Mouse (Mus musculus): Measurements from ENCODE around the gene Prdm16. TPM values are rescaled to one million over a fixed set of nuclear protein-coding genes. Genes with fewer than 3 reads are reported as not detected.

Gene Prdm16
- total RNA-seq, 2 experiments from 2014 or later = 20.7 to 22.2 TPM

DNA sequence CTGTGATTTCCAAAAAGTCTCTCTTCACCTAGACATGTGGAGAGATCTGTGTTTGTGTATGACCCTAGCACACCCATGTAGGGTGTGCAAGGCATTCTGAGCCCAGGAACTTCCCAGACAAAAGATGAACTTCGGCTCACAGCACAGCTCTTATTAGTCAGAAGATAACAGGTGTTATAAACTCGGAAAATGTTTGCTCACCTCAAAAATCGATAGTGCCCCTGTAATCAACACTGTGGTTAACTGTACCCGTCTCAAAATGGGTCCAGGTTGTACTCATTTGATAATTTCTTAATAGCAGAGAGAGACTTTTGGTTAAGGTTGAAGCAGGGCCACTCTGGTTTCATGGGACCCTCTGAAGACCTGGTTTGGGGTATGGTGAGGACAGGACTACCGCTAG, 140.2 kb downstream of the Prdm16 start:
- no peak for DNase-seq
- intact Hi-C loops (cut with DNase I) = loop anchor here (5.0 kb wide), 1 partner anchor 141 kb away; the partner anchor contains the start of gene Prdm16

DNA sequence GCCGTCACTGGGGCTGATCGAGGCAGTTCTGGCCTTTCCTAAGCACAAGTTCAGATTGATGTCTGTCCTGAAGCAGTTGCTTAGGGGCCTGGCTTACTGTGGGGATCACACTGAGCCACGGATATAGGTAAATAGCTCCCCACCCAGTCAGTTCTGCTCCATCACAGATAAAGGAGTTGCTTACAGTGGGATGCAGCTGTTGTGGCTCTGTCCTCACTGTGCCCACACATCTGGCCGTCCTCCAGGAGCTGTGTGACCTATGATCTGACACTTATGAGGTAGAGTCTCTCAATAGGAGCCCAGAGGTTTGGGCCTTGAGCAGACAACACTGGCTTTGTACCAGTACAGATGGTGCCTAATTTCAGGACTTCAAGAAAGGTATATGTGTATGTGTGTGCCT, 142.7 kb downstream of the Prdm16 start:
- no peak for DNase-seq
- intact Hi-C loops (cut with DNase I) = no loop called here

DNA sequence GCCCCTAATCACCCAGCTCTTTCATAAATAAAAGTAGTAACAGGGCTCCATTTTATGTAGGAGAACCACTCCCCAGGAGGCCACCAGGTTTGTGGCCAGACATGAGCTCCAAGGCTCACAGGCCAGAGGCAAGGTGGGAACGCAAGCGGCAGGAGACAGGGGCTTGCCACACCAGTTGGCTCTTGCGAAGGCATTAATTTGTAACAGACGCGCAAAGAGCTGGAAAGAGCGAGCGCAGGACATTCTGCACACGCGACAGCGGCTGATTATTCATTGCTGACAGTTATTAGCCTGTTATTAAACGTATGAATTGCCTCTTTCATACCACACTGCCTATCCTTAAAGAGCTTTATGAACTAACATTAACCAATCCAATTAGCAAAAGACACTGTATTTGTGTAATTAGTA, 144.0 kb downstream of the Prdm16 start:
- no peak for DNase-seq
- intact Hi-C loops (cut with DNase I) = no loop called here

DNA sequence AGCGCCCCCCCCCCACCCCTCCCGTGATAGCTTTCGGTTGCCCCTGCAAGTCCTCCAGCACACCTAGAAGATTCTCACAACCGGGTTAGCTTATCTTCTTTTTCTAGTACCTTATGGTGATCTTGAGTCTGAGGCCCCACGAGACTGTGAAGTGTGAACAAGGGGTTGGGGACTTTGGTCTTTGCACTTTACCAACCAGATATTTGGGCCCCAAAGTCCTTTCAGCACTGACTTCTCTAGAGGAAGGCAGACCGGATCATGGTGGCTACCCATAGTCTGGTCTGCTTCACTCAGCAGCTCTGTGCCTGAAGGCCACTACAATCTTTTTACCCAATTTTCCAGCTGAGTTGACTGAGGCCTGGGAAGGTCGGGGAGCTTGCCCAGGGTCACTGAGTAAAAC, 144.4 kb downstream of the Prdm16 start:
- no peak for DNase-seq
- intact Hi-C loops (cut with DNase I) = no loop called here

DNA sequence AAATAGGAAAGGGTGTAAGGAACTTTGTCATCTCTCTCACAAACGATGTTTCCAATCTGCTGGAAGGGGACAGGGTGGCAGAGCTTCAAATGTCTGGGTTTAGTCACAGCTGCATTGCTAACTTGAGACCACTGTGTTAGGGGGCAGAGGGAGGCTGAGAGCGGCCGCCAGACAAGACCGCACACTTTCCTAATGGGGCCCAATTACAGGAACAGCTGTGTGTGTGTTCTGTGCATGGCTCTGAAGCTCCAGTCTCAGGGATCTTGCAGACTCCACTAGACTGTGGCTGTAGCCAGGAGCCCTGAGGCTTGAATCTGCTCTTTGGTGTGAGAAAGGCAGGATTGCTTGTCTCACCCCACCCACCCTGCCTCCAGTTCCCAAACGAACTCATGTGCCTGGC, 148.6 kb downstream of the Prdm16 start:
- intact Hi-C loops (cut with DNase I) = no loop called here

DNA sequence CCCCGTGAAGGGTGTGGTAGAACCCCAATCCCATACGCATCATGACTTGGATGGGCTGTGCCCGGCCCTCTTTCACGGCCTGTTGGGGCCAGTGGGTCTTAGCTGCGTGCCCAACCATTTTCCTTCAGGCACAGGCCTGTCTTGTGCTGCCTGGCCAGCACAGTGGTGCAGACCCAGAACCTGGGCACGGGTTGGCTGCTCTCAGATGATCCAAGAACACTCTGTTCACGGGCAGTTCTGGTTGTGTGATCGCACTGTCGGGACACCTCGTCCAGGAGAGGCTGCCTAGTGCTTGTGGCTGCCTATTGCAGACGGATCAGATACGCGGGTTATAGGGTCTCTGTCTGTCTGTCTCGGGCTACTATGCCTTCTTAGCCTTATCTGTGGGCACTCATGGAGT, 154.0 kb downstream of the Prdm16 start:
- intact Hi-C loops (cut with DNase I) = no loop called here
- no peak for DNase-seq

More for the DNA sequence above, 148.6 kb downstream of the Prdm16 start:
- no peak for DNase-seq

DNA sequence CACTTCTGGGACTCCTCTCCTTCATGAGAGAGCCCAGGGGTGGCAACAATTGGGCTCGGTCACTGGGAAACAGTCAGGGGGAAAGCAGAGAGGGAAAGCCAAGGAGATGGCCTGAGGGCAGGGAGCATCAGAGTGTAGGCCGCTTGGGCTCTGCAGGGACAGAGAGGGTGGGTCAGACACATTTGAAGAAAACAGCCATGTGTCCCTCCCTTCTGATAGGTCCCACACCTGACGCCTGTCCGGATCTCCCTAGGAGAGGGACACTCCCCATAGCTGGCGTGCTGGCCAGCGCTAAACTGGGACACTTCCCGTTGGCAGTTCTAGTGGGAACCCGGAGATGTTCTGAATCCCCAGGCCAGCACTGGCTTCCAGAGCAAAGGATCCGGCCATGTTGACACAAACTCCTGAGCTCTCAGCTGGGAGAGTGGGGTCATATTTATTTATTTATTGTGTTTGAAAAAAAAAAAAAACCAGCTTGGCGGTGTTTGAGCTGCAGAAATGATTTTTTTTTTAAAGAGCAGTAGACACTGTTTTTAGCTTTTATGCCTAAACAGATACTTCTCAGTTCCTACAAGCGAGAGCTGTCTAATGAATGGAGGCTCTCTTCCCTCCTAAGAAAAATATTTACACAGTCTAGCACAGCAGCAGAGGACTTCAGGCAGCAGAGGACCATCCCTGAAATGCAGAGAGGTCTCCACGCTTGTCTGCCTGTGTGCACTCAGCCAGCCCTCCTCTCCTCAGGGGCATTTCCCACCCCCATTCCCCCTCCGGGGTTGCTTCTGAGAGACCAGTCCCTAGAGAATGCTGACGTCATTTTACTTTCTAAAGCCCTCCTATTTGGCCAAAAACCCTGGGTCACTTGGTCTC, 154.7 kb downstream of the Prdm16 start:
- intact Hi-C loops (cut with DNase I) = no loop called here
- DNase-seq = peak; percentile 38 to 39

DNA sequence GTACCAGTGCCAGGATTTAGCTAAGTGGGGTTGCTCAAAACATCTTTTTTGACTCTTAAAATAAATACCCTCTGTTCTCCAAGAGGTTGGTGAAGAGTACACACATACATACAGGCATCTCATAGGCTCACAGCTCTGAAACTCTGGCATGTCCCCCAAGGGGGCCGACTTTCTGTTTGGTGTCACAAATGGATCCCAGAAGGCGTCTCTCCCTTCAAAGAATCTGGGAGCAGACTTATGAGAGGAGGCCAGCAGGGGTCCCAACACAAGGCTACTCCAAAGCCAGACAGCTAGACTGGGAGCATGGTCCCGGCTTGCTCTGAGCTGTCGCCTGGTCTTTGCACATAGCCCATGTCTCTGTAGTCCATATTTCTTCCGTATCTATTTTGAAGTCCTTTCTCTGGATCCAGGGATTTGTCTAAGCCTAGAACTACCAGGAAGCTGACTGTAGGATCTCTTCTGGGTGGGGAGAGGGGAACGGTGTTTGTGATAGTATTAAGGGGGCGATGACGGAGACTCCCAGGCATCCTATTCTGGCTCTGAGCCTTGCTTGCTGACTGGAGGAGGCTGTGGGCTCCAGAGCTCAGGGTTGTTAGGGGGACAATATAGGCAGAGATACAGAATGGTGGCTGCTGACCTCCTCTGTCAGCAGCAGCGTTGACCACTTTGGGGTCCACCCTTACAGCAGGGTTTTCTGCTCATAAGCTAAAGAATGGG, 156.0 kb downstream of the Prdm16 start:
- intact Hi-C loops (cut with DNase I) = no loop called here
- DNase-seq = no peak

DNA sequence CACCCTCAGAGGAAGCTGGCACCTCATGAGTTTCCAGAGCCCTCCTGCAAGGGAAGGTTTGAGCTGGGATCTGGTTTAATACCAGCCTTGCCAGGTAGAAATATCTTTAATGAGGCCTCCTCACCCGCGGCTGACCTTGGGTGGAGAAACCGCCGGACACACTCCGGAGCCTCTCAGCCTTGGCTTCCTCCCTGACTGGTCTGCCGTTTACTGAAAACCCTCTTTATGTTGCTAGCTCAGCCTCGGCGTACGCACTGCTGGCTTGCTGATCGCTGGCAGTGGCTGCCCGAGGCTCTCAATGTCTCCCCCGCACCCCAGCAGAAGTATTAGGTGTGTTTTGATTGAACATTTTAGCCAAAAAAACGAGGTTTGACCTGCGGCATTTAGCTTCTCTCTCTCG, 156.5 kb downstream of the Prdm16 start:
- intact Hi-C loops (cut with DNase I) = no loop called here
- no peak for DNase-seq

DNA sequence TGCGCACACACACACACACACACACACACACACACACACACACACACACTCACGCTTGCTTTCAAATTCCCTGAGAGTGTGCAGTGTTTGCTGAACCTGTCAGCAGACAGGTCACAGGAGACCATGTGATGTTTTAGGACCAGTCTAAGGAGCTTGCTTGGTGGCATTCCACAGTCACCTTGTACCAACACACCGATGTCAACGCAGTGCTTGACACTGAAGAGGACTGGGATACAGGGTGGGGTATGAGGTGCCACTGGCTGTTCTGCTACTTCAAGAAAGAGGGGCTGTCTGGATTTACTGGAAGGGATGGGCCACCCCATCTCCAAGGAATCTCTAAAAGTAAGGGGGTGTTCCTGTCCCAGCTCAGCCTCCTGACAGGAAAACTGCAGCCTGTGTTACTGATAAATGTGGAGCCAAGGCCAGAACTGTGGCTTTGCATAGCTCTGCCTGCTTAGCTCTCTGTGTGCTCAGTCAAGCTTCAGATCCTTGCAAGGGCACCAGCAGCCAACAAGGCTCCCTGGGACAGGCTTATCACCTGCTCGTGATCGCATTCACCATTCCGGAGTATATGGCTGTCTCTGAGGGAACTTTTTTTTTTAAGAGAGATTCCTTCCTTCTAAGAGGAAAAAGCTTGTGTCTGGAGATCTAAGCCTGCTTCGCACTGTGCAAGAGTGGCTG, 157.6 kb downstream of the Prdm16 start:
- intact Hi-C loops (cut with DNase I) = no loop called here
- DNase-seq = no peak

DNA sequence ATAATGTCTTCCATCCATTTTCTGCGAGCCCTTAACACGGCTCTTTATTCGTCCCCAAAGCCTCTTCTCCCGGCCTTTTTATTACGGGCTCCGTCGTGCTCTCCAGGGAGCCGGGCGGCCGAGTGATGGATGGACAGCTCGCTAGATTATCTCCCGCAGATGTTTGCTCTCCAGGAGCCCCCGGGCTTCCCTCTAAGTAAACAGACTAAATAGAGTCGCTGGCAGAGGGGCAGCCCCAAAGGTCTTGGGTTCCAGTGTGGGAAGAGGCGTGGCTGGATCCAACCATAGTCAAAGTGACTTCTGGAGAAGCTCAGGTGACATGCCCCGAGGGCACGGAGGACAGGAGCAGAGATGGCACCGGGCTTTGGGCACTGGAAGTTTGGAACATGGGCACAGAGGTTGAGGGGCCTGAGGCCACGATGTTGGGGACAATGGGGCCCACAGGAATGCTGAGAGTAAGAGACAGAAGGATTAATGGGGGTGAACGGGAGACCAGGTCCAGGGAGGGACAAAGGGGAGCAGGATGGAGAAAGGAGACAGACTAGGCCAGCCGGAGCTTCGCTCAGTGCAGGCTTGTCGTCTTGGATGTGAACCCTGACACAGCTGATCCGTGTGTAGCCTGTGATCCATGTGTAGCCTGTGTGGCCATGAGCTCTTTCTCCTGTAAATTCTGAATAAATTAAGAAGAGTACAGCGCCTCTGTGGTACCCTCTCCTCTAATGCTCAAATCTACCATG, 162.9 kb downstream of the Prdm16 start:
- intact Hi-C loops (cut with DNase I) = no loop called here
- no peak for DNase-seq

DNA sequence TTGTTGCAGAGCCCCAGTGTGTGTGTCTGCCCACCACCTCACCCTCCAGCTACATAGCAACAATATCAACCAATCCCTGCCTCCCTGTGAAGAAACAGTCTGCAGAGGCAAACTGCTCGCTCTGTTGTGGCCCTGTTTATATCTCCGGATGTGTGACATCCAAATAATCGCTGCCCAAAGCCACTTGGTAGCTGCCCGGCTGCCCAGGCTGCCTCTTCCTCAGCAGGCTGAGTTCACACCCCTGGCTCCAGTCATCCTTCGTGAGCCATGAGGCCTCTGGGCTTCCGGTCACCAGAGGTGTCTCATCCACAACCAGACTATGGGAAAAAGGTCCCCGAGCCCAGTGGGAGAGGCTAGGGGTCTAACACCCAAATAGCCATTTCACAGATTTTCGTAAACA, 164.1 kb downstream of the Prdm16 start:
- DNase-seq = no peak
- intact Hi-C loops (cut with DNase I) = no loop called here

DNA sequence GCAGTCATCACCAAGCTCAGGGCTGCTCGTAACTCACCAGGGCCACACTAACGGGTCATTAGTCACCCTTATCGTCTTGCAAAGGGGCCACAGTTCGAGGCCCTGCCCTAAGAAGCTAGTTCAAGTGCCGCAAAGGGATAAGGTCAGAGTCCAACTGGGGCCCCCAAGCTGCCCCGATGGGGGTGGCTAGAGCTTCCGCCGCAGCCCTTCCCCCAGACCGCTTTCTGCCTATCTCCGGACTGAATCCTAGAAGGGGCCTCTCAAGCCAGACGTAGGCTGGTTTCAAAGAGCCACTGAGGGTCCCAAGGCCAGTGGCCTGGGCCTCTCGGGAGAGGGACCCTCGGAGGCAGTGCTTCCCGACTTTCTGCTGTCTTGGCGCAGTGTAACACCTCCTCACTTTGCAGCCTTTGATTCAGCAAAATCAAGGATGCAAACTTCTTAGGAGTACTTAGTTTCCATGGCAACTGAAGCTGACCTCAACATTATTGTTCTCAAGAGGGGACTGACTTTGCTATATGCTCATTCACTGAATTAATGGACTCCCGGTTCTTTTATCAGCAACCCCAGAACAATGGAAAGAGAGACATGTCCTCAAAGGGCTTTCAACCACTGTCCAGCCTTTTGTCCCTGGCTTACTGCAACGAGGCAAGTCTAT, 165.1 kb downstream of the Prdm16 start:
- intact Hi-C loops (cut with DNase I) = no loop called here
- DNase-seq = no peak

DNA sequence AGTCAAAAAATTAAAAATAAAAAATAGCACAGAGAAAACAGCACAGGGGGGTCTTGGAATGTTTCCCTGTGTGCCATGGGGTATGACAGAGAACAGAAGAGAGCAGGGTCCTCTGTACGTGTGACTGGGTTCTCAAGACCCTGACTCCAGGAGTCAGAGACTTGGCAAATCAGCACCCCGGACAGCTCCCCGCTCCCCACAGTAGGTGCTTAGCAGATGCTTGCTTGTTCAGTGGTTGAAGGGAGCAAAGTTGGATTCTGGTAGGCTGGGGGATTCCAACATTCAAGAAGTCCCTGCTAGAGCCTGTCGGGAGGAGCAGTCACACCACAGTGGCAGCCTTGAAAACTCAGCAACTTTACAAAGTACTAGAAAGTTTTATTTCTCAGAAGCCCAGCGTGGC, 170.4 kb downstream of the Prdm16 start:
- intact Hi-C loops (cut with DNase I) = no loop called here
- peak in 1 of 2 experiments; percentile 44 for DNase-seq

DNA sequence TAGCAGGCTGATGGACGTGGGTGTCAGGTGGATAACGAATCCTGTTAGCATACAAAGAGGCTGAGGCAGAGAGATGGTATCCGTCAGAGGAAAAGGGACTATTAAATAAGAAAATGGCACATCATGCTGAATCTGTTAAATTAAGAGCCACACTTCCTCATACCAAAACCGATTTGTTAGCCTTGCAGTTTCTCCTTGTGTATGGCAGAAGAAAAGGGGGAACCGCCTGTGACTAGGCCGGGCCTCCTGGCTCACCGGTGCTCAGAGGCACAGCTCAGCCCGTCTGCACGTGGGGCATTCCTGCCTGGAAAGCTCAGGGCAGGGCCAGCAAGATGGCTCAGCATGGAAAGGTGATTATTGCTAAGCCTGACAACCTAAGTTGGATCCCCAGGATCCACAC, 171.6 kb downstream of the Prdm16 start:
- no peak for DNase-seq
- intact Hi-C loops (cut with DNase I) = no loop called here

DNA sequence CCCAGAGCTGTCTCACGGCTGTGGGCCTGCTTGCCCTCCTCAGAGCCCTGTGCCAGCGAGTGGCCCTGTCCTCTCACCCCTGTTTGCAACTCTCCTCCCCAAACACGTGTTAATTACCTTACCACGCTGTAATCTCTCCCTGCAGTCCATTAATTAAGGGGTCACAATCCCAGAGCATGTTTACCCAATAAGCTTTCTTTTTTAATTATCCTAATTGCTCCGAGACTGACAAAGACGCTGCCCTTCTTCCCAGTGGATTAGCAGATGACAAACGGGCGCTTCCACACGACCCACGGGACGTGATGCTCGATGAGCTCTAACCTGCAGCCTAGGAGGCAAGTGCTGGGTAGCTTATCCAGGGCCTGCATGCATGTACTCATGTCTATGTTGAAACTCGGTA, 176.7 kb downstream of the Prdm16 start:
- intact Hi-C loops (cut with DNase I) = no loop called here
- DNase-seq = no peak

DNA sequence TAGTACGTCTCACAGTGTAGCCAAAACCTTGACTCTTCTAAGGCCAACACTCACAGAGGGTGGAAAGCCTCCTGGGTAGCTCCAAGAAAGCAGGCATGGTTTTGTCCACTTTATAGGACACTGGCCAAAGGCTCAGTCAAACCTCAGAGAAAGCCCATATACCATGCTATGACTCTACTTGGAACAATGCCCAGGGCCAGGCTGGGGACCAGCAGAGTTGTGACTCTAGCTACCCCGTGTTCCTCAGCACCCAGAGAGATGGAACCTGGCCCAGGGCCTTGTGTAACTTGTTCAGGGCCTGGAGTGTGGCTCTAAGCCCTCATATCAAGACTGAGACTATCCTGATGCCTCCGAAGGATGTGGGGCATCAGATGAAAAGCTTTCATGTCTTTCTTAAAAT, 178.9 kb downstream of the Prdm16 start:
- intact Hi-C loops (cut with DNase I) = no loop called here
- no peak for DNase-seq

DNA sequence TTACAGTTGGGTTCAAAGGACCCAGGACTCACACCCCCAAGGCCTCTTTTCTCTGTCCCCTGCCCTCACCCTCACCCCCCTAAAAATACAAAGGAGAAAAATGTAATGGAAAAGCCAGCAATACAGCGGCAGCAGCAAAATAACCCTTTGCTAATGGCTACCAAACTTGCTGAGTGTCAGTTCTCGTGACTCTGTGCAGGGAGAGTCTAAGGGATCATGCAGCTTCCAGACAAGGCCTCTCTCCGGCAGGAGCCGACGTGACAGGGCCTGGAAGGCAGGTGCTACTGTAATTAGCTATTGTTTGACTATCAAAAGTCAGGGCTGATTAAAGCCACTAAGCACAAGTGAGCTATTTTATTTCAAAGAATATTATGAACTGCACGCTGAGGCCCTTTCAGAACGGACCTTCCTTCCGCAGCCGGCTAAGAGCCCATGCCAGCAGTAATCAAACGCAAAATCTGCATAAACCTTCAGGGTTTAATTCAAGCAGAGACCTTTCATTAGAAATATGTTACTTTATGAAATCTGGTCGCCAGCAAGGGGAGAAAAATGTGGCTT, 180.3 kb downstream of the Prdm16 start:
- DNase-seq = no peak
- intact Hi-C loops (cut with DNase I) = no loop called here

DNA sequence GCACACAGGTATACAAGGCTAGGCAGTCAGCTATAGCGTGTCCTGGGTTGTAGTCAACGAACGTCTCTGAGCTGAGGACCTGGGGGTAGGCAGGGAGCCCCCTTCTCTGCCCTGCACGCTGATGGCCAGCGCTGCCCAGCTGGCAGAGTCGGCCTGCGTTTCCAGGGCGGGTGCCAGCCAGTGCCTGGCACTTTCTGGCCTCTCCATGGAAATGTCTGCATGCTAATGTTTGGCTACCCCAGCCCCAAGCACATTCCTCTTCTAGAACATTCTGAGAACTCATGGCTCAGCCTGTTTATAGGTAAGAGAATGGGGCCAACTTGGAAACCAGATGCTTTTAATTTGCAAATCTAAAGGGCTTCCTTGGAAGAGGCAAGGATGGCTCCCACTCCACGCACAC, 186.2 kb downstream of the Prdm16 start:
- intact Hi-C loops (cut with DNase I) = loop anchor here (2.0 to 5.0 kb wide), 2 partner anchors 92 to 188 kb away; no protein-coding TSS in a partner anchor
- peak; percentile 36 to 41 for DNase-seq

DNA sequence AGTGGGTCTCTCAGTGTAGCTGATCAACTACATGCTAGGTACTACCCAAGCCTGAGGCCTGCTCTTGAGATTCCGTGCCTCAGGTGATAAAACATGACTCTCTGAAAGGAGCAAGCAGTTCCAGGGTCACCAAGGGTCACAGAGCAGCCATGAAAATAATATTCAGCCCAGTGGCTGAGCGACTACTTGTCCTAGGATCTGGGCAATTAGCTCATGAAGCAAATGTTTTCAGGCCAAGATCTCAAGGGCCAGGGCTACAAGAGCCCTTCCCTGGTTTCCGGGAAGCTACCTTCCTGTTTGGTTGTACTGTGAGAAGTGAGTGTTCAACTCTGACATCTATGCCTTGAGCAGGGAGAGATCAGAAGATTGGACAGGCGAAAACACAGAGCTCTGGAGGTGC, 186.6 kb downstream of the Prdm16 start:
- intact Hi-C loops (cut with DNase I) = loop anchor here (2.0 to 5.0 kb wide), 2 partner anchors 92 to 189 kb away; no protein-coding TSS in a partner anchor
- no peak for DNase-seq

Measured in heart, postnatal 10 days (tissue).